Mouse (Mus musculus) gastrocnemius, postnatal 14 days (tissue): ENCODE measurements at regions not wholly inside any gene's neighbourhood (a gene's known extent, or its start where the extent isn't known, plus 50 kb on each side); places are given as distances from the start of the nearest gene placed in this dataset.

ENCODE experiments used
- DNase-seq: peaks from one replicate; pipeline ENCODE4 v3.0.0; 2021; ENCODE audit warnings: mixed read lengths
- intact Hi-C: fragments of 180-260 bp; cut with DNase I; formaldehyde crosslinking; loops from one replicate; pipeline ENCODE4 v1.15.1; 2025; ENCODE audit warnings: low total_unique reads

DNA sequence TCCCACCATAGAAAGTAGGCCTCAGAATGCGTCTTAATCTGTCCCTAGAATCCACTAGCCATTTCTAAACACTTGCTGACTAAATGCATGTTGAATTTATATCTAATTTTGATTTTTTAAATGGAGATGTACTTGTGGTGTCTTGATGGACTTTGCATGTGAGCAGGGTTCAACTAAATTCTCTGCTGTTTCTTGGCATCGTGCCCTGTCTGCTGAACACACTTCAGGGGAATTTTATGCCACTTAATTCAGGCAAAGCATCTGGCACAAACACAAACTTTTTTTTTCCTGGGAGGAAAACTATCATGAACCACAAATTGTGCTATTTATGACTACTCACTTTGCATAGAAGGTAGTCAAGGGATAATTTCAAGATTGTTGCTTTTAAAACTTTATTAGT, 87.7 kb downstream of the Stc2 start:
- intact Hi-C loops = no loop called here
- DNase-seq = no peak

- DNase-seq = peak; percentile 35
- intact Hi-C loops = loop anchor here (5.0 kb wide), 2 partner anchors 364 to 389 kb away; no protein-coding TSS in a partner anchor
Measured at GRCm38 (mm10) chr11:31248467-31248866, 66.2 kb upstream of the Gm17332 start.
